Mouse (Mus musculus): ENCODE results near the gene Tmem253. TPM values are rescaled to one million over a fixed set of nuclear protein-coding genes. Genes with fewer than 3 reads are reported as not detected.

Gene Tmem253
- polyA plus RNA-seq, 1 experiment from 2014 or later, result 0.64 TPM

GRCm38 (mm10) chr14:52009361-52009760 is 6.1 kb upstream of the Tmem253 start:
- Histone ChIP-seq H3K36me3 (peaks cover 31% of the 10 kb centered on the region), H3K27ac (replicated peaks) (0 out of 2 replicates have a peak overlapping the region, but pooled peaks have one; percentile 8), H3K4me3 (peak overlapping the region; percentile 27), H3K4me1 (peaks cover 70% of the 10 kb centered on the region), H3K4me2 (replicated peaks) (peak overlapping the region; percentile 51), H3K27me3 (no peaks in the 10 kb centered on the region), H3K9ac (replicated peaks) (peak overlapping the region; percentile 5; the same call in 1 of the 2 replicates), H3K9me3 (no peaks in the 10 kb centered on the region)
- 18% methylated on average over 26 of the region's 26 CpGs for WGBS
- no peak for ATAC-seq (replicated peaks)

DNA sequence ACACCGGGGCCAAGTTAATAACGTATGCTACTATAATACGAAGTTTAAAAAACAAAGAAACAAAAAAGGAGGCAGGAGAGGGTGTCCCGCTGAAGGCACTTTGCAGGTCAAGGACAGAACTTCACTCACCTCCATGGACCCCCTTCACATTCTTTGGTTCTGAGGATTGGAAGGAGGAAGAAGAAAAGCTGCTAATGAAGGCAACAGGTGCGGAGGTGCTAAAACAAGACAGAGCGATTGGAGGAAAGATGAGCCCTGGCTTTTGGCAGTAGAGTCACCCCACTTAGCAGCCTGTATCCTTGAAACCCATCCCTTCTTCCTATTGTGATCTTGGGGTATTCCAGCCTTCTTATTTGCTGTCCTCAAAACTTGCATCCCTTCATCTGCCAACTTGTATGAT is 5.6 kb upstream of the Tmem253 start:
- Histone ChIP-seq H3K4me3 (peak overlapping the region; percentile 34), H3K27me3 (no peaks in the 10 kb centered on the region), H3K36me3 (peaks cover 31% of the 10 kb centered on the region), H3K9me3 (no peaks in the 10 kb centered on the region), H3K27ac (replicated peaks) (peak overlapping the region; percentile 95), H3K9ac (replicated peaks) (peak overlapping the region; percentile 46; the same call in 1 of the 2 replicates), H3K4me2 (replicated peaks) (peak overlapping the region; percentile 51), H3K4me1 (peaks cover 66% of the 10 kb centered on the region)
- 17% methylated on average over 6 of the region's 6 CpGs for WGBS
- no peak for ATAC-seq (replicated peaks)

- 1% methylated on average over 9 of the region's 9 CpGs for whole genome bisulfite sequencing
- Histone ChIP-seq H3K27me3 (no peaks in the 10 kb centered on the region), H3K9ac (replicated peaks) (peak overlapping the region; percentile 46), H3K9me3 (no peaks in the 10 kb centered on the region), H3K27ac (replicated peaks) (peak overlapping the region; percentile 95), H3K36me3 (peaks cover 26% of the 10 kb centered on the region), H3K4me1 (peaks cover 66% of the 10 kb centered on the region), H3K4me3 (peak overlapping the region; percentile 34), H3K4me2 (replicated peaks) (peak overlapping the region; percentile 51)
- ATAC-seq (replicated peaks), result peak; percentile 74
Observed at GRCm38 (mm10) chr14:52010446-52011111, 4.9 kb upstream of the Tmem253 start.

DNA sequence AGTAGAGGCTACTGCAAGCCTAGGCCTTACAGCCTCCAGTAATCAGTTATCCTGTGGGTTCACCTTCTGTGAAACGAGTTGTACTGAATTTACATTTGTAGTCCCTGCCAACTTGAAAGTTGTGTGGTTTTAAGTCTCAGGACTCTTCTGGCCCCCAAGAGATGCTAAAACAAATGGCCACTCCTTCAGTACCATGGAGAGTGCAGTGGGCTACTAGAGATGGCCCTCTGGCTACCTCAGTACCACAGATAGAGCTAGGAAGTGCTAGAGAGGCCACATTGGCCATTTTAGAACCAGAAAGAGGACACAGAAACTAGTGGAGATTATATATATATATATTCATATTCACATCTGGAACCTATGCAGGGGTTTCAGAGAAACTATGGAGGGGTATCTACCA is 3.8 kb upstream of the Tmem253 start:
- H3K4me3 ChIP-seq, result no peak overlapping the region

DNA sequence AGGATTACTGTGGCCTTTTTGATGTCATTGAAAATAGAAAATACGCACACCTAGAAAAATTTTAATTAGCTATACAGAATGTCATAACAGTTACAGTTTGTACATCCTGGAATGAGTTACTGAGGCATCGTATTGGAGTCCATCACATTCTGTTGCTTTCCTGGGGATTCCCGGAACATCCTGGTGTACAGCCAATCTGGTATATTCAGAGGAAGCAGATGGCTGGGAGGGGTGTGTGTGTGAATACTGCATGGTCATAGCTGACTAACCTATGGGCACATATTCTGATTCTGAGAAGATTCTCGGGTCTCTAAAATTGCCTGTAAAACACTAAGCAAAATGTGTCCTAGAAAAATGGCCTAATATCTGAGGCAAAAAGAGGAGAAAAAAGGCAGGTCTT is 3.4 kb upstream of the Tmem253 start:
- Histone ChIP-seq H3K4me2 (replicated peaks) (peak overlapping the region; percentile 46), H3K4me3 (no peak overlapping the region), H3K27ac (replicated peaks) (peak overlapping the region; percentile 95), H3K4me1 (peaks cover 73% of the 10 kb centered on the region), H3K9ac (replicated peaks) (0 out of 2 replicates have a peak overlapping the region, but pooled peaks have one; percentile 5), H3K9me3 (no peaks in the 10 kb centered on the region), H3K27me3 (no peaks in the 10 kb centered on the region), H3K36me3 (peaks cover 12% of the 10 kb centered on the region; the same call in 1 of the 2 replicates)
- 42% methylated on average over 4 of the region's 4 CpGs for WGBS
- no peak for ATAC-seq (replicated peaks)

More for the DNA sequence above, 3.8 kb upstream of the Tmem253 start:
- H3K9me3 ChIP-seq, result no peaks in the 10 kb centered on the region
- H3K27ac ChIP-seq (replicated peaks), result peak overlapping the region; percentile 95
- H3K4me2 ChIP-seq (replicated peaks), result no peak overlapping the region
- H3K4me1 ChIP-seq, result peaks cover 73% of the 10 kb centered on the region
- WGBS, result 29% methylated on average over 1 of the region's 1 CpGs
- ATAC-seq (replicated peaks), result no peak
- peaks cover 16% of the 10 kb centered on the region for H3K36me3 ChIP-seq
- H3K9ac ChIP-seq (replicated peaks), result no peak overlapping the region
- no peaks in the 10 kb centered on the region for H3K27me3 ChIP-seq

DNA sequence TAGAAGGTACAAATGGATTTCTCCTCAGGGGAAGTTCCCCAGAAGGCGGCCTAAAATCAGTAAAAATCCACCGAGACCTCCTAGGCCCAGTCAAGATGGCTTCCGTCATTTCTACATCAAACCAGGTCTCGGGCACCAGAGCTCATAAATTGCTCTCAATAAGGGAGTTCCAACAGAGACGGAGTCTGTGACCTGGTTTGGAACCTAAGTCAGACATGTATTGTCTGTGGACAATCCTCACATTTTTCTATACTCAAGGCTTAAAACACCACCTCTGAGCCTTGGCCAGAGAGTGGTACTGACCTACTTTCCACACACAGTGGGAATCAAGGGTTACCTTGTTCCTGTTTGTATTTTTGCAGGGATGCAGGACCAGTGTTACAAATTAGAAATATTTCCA is 2.9 kb upstream of the Tmem253 start:
- Histone ChIP-seq H3K4me2 (replicated peaks) (peak overlapping the region; percentile 46), H3K4me1 (peaks cover 70% of the 10 kb centered on the region), H3K4me3 (peak overlapping the region; percentile 67; the same call in 1 of the 2 replicates), H3K27me3 (no peaks in the 10 kb centered on the region), H3K9ac (replicated peaks) (0 out of 2 replicates have a peak overlapping the region, but pooled peaks have one; percentile 64), H3K36me3 (peaks cover 8% of the 10 kb centered on the region; the same call in 1 of the 2 replicates), H3K27ac (replicated peaks) (peak overlapping the region; percentile 95), H3K9me3 (no peaks in the 10 kb centered on the region)
- ATAC-seq (replicated peaks), result no peak
- 17% methylated on average over 5 of the region's 5 CpGs for WGBS

GRCm38 (mm10) chr14:52013021-52013610 is 2.3 kb upstream of the Tmem253 start:
- ATAC-seq (replicated peaks), result no peak
- Histone ChIP-seq H3K27me3 (no peaks in the 10 kb centered on the region), H3K9me3 (no peaks in the 10 kb centered on the region), H3K27ac (replicated peaks) (peak overlapping the region; percentile 95), H3K4me2 (replicated peaks) (peak overlapping the region; percentile 46), H3K9ac (replicated peaks) (peak overlapping the region; percentile 64), H3K4me1 (peaks cover 69% of the 10 kb centered on the region), H3K36me3 (peaks cover 7% of the 10 kb centered on the region; the same call in 1 of the 2 replicates), H3K4me3 (peak overlapping the region; percentile 67)
- 6% methylated on average over 8 of the region's 8 CpGs for WGBS

GRCm38 (mm10) chr14:52013771-52014219 is 1.7 kb upstream of the Tmem253 start:
- ATAC-seq (replicated peaks), result 0 out of 2 replicates have a peak, but pooled peaks have one; percentile 2
- Histone ChIP-seq H3K27me3 (no peaks in the 10 kb centered on the region), H3K4me2 (replicated peaks) (peak overlapping the region; percentile 46), H3K9ac (replicated peaks) (peak overlapping the region; percentile 64), H3K9me3 (no peaks in the 10 kb centered on the region), H3K4me1 (peaks cover 69% of the 10 kb centered on the region), H3K4me3 (peak overlapping the region; percentile 67), H3K36me3 (peaks cover under 1% of the 10 kb centered on the region; the same call in 1 of the 2 replicates), H3K27ac (replicated peaks) (peak overlapping the region; percentile 95)
- under 1% methylated on average over 24 of the region's 24 CpGs for WGBS

DNA sequence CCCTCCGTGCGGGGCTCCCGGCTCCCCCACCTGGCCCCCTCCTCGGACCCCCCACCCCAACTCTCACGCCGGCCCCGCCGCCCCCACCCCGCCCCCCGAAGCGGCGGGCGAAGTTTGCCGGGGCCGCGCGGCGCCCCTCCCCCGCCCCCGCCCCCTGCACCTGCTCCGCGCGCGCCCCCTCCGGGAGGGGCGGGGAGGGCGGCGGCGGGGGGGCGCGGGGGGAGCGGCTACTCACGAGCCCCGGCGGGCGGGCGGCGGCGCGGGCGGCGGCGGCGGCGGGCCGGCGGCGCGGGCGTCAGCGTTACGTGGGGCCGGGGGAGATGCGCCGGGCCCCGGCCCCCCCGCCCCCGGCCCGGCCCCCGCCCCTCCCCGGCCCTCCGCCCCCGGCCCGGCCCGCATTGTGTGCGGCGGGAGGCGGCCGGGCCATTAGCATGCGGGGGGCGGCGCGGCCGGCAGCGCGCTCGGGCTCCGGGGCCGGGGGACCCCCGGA is 1.1 kb upstream of the Tmem253 start:
- ATAC-seq (replicated peaks), result no peak
- H3K9me3 ChIP-seq, result no peaks in the 10 kb centered on the region
- H3K4me2 ChIP-seq (replicated peaks), result peak overlapping the region; percentile 46
- peak overlapping the region; percentile 64 for H3K9ac ChIP-seq (replicated peaks)
- H3K4me1 ChIP-seq, result peaks cover 69% of the 10 kb centered on the region
- H3K27me3 ChIP-seq, result no peaks in the 10 kb centered on the region
- H3K4me3 ChIP-seq, result peak overlapping the region; percentile 67
- 4% methylated on average over 17 of the region's 80 CpGs for WGBS
- peak overlapping the region; percentile 95 for H3K27ac ChIP-seq (replicated peaks)
- H3K36me3 ChIP-seq, result no peaks in the 10 kb centered on the region

DNA sequence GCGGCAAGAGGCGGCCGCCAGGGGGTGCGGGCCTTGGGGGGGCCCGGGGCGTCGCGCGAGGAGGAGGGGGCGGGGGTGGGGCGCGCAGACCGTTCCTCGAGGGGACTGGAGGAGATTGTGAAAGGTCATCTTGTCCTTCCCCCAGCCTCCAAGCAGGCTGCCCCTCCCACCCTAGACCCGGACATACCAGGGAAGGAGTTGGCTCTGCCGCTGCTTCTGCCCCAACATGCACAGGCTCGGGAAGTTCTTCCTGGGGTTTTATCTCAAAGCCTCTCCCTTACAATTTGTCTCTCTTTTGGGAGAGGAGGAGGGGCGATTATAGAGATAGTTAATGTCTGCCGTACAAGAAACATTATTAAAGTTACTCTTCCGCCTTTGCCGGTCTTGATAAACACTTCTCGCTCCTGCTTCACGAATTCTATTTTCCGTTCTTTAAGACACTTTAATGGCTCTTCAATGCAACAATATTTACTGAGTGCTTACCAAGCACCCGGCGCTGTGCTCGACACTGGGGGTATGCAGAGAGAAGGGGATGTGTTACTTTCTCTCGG is 622 bp upstream of the Tmem253 start:
- Histone ChIP-seq H3K27me3 (no peaks in the 10 kb centered on the region), H3K9me3 (no peaks in the 10 kb centered on the region), H3K4me2 (replicated peaks) (peak overlapping the region; percentile 46), H3K4me1 (peaks cover 64% of the 10 kb centered on the region), H3K9ac (replicated peaks) (peak overlapping the region; percentile 64), H3K4me3 (peak overlapping the region; percentile 67), H3K36me3 (no peaks in the 10 kb centered on the region), H3K27ac (replicated peaks) (peak overlapping the region; percentile 95)
- ATAC-seq (replicated peaks), result no peak
- 1% methylated on average over 20 of the region's 28 CpGs for WGBS

DNA sequence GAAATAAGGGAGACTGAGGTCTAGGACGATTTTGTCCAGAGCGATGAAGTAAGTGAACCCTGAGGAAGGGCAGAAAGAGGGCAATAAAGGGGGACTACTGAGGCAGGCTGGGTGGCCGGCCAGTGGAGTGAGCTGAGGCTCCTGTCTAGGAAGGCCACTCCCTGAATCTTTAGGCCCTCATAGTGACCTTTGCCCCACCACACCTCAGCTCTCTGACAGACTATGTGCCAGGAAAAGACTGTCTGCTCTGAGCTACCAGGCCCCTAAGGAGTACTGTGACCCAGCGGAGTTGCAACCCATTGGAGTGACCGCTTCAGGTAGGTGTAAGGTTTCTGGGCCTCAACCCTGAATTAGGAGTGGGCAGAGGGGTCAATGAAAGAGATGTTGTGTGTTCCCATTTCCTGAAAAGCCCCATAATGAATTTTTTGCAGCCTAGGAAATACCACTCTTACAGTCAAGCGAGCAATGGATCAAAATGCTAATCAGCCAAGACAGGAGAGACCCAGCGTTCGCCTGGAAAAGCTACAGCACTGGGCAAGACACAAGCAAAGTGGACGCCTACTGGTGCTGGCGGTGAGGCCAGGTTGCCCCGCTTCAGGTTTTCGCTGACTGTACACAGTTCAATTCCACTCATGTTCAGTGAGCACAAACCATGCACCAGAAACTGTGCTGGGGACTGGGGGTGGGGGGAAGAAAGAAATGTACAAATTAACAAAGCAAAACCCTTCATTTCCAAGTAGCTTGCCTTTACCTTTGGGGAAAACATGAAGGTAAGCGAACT is 1.4 kb downstream of the Tmem253 start:
- H3K9me3 ChIP-seq, result no peaks in the 10 kb centered on the region
- no peaks in the 10 kb centered on the region for H3K36me3 ChIP-seq
- 69% methylated on average over 13 of the region's 13 CpGs for WGBS
- no peak for ATAC-seq (replicated peaks)
- H3K4me1 ChIP-seq, result peaks cover 56% of the 10 kb centered on the region
- H3K4me2 ChIP-seq (replicated peaks), result no peak overlapping the region
- no peaks in the 10 kb centered on the region for H3K27me3 ChIP-seq
- no peak overlapping the region for H3K27ac ChIP-seq (replicated peaks)
- H3K9ac ChIP-seq (replicated peaks), result no peak overlapping the region
- no peak overlapping the region for H3K4me3 ChIP-seq

All from forebrain, embryonic 15.5 days (tissue).